Mouse (Mus musculus) Patski (cell line): Measurements from ENCODE around the gene Rasl12. TPM values are rescaled to one million over a fixed set of nuclear protein-coding genes. Genes with fewer than 3 reads are reported as not detected.

Experiments used
- ATAC-seq: fragments of 100-300 bp; one replicate; pipeline ENCODE4 v1.8.0; 2021
- CTCF ChIA-PET: fragments of 350-600 bp; sonication (Branson Sonifier 250); formaldehyde crosslinking; loops from one replicate; lab custom pipeline; 2022; ENCODE audit warnings: inconsistent platforms; lab: Charles Lee
- POLR2A ChIA-PET: fragments of 350-600 bp; sonication (Branson Sonifier 250); formaldehyde crosslinking; loops from one replicate; lab custom pipeline; 2022; ENCODE audit warnings: antibody characterized with exemption, inconsistent platforms; lab: Charles Lee
- DNase-seq: peaks from one replicate; pipeline ENCODE4 v3.0.0-alpha.2; 2011; ENCODE audit warnings: low read depth, low spot score
- H3K27me3 ChIP-seq: fragments of 371-371 bp; one replicate; pipeline ENCODE4 v1.5.1; 2021
- CTCF ChIP-seq: fragments of 100-300 bp; IDR thresholded peaks from one replicate; pipeline ENCODE4 v1.5.1; 2021
- in situ Hi-C: fragments of 300-500 bp; cut with MboI; formaldehyde crosslinking; loops from 3 replicates; pipeline ENCODE4 v1.11.1; 2018; ENCODE audit warnings: low pct_unique_long_range_greater_than_20kb, mixed read lengths
- polyA plus RNA-seq: library from polyadenylated mRNA; unstranded; gene quantifications from one replicate; pipeline ENCODE4 v1.2.3, GENCODE M21; 2021

The Rasl12 gene
- polyA plus RNA-seq, 1 experiment from 2014 or later, result 52.0 TPM

GRCm38 (mm10) chr9:65434140-65434539 is 35.8 kb downstream of the Rasl12 start:
- no peaks in the 10 kb centered on the region for H3K27me3 ChIP-seq
- POLR2A ChIA-PET, result no interaction called here
- in situ Hi-C loops, result no loop called here
- DNase-seq, result no peak
- CTCF ChIA-PET, result interaction anchor here (0.6 to 3.5 kb wide), 3 partner anchors 12 to 61 kb away, joined by 3 to 13 read pairs (median 8); no protein-coding TSS in a partner anchor
- ATAC-seq, result no peak
- peak; percentile 75 for TF ChIP-seq CTCF

DNA sequence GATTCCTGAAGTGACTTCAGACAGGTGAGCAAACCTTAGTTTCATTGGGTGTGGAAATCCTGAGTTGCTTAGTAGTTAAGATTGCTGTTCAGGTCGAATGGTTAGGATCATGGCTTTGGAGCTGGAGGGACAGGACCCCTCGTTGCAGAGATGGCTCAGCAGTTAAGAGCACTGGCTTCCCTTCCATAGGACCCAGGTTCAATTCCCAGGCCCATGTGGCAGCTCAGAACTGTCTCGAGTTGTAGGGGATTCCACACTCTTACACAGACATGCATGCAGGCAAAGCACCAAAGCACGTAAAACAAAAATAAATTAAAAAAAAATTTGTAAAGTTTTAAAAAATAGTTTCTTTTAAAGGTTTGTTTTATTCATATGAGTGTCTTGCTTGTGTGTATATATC is 36.9 kb downstream of the Rasl12 start:
- TF ChIP-seq CTCF, result no peak
- CTCF ChIA-PET, result interaction anchor here (0.7 to 1.2 kb wide), 4 partner anchors 20 to 64 kb away, joined by 3 to 6 read pairs (median 3); no protein-coding TSS in a partner anchor
- POLR2A ChIA-PET, result interaction anchor here (0.6 kb wide), 1 partner anchor 13 kb away, joined by 3 read pairs; no protein-coding TSS in a partner anchor
- DNase-seq, result no peak
- no peak for ATAC-seq
- no peaks in the 10 kb centered on the region for H3K27me3 ChIP-seq
- in situ Hi-C loops, result no loop called here

DNA sequence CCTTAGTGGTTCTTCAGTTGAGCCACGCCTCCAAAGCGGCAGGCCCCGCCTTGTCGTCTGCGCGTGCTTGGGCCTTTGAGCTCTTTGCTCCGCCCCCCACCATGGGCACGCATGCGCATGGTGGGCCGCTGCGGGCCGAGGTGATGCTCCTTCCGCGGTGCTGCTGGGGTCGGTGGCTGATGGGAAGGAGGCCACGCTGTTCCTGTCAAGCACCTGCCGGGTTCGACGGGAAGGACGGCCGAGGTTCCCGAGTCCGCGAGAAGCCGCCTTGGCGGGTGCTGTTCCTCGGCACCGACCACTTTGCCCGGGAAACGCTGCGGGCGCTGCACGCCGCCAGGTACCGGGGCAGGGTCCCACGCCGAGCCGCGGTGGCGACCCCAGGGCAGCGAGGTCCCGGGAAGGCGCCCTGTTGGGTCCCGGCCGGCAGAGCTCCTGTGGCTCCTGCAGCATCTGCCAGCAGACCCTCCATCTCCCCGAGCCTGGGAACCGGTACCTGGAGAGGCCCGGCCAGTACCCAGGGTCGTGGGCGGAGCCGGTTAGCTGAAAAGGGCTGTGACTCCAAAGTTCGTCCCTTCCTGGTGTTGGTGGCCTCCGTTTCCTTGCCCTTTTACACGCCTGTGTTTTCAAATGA is 37.5 kb downstream of the Rasl12 start, which contains the start of gene Mtfmt:
Mtfmt (plus strand) TSS at position 112 of the 631 bp plus-strand sequence.
- no peak for TF ChIP-seq CTCF
- in situ Hi-C loops, result no loop called here
- H3K27me3 ChIP-seq, result no peaks in the 10 kb centered on the region
- ChIA-PET CTCF (interaction anchor here (0.7 to 1.2 kb wide), 4 partner anchors 20 to 65 kb away, joined by 3 to 6 read pairs (median 3); no protein-coding TSS in a partner anchor), POLR2A (interaction anchor here (0.6 to 1.1 kb wide), 2 partner anchors 13 to 152 kb away, joined by 3 to 5 read pairs; no protein-coding TSS in a partner anchor)
- ATAC-seq, result peak; percentile 73
- peak; percentile 24 for DNase-seq

DNA sequence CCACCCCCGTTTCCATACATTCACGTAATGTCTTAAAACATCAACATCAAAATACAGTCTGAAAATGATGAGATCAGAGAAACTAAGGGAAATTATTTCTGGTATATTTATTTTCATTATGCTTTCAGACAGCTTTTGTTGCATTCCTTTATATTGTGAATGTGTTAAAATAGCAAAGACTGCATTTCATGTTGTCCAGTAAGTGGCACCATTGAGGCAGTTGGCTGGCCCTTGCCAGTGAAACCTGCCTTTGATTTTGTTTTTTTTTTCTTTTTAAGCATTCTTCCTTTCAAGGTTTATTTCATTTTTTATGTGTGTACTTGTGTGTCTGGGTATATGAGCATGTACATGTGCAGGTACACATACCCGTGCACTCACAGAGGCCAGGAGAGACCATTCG is 46.4 kb downstream of the Rasl12 start:
- no peaks in the 10 kb centered on the region for H3K27me3 ChIP-seq
- no peak for TF ChIP-seq CTCF
- DNase-seq, result no peak
- no peak for ATAC-seq
- CTCF ChIA-PET, result no interaction called here
- in situ Hi-C loops, result no loop called here
- POLR2A ChIA-PET, result interaction anchor here (0.6 kb wide), 1 partner anchor 164 kb away, joined by 4 read pairs; no protein-coding TSS in a partner anchor

- ATAC-seq (no peak), DNase-seq (no peak)
- CTCF ChIA-PET, result no interaction called here
- in situ Hi-C loops, result no loop called here
- H3K27me3 ChIP-seq, result no peaks in the 10 kb centered on the region
- TF ChIP-seq CTCF, result no peak
- POLR2A ChIA-PET, result interaction anchor here (0.7 to 1.9 kb wide), 2 partner anchors 12 to 13 kb away, joined by 3 to 5 read pairs; partner anchors contain the start of gene Mtfmt
These were observed 49.6 kb downstream of the Rasl12 start for GRCm38 (mm10) chr9:65447951-65448350.

GRCm38 (mm10) chr9:65458975-65459374 is 60.7 kb downstream of the Rasl12 start:
- in situ Hi-C loops, result loop anchor here (10.0 kb wide), 1 partner anchor 126 kb away; the partner anchor contains the start of genes Pif1 and Plekho2
- H3K27me3 ChIP-seq, result no peaks in the 10 kb centered on the region
- no peak for ATAC-seq
- ChIA-PET CTCF (no interaction called here), POLR2A (interaction anchor here (0.6 to 1.3 kb wide), 2 partner anchors 10 to 39 kb away, joined by 3 to 5 read pairs; no protein-coding TSS in a partner anchor)
- DNase-seq, result no peak
- TF ChIP-seq CTCF, result no peak

GRCm38 (mm10) chr9:65460198-65460597 is 61.9 kb downstream of the Rasl12 start:
- no peak for DNase-seq
- in situ Hi-C loops, result no loop called here
- TF ChIP-seq CTCF, result no peak
- H3K27me3 ChIP-seq, result no peaks in the 10 kb centered on the region
- no peak for ATAC-seq
- ChIA-PET POLR2A (interaction anchor here (1.3 kb wide), 1 partner anchor 12 kb away, joined by 5 read pairs; no protein-coding TSS in a partner anchor), CTCF (interaction anchor here (0.8 to 1.2 kb wide), 2 partner anchors 10 to 12 kb away, joined by 3 read pairs; no protein-coding TSS in a partner anchor)

GRCm38 (mm10) chr9:65460732-65461442 is 62.6 kb downstream of the Rasl12 start, which contains the start of gene Spg21:
TSS of gene Spg21 (plus strand) at chr9:65460947.
- in situ Hi-C loops, result no loop called here
- DNase-seq (peak; percentile 68), ATAC-seq (peak; percentile 81)
- H3K27me3 ChIP-seq, result no peaks in the 10 kb centered on the region
- no peak for TF ChIP-seq CTCF
- ChIA-PET POLR2A (no interaction called here), CTCF (interaction anchor here (1.1 to 1.2 kb wide), 2 partner anchors 11 to 20 kb away, joined by 3 read pairs; no protein-coding TSS in a partner anchor)

DNA sequence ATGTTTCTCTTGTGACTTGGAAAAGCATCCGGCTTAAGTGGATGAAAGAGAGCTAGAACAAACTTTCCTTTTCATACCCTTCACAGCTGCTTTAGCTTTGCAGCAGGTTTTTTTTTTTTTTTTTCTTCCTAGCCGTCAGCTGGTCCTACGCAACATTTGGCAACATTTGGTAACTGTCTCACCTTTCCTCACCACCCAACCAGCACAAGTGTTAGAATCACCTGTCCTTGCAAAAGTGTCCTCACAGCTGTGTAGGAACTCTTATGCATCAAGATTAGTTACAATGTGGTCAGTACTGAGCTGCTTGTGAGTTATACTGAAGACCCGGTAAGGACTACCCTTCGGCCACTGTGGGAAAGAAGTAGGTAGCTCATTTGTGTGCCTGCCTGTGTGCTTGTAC is 64.2 kb downstream of the Rasl12 start:
- TF ChIP-seq CTCF, result no peak
- DNase-seq, result no peak
- in situ Hi-C loops, result no loop called here
- ChIA-PET POLR2A (interaction anchor here (0.6 to 0.7 kb wide), 2 partner anchors 212 to 222 kb away, joined by 3 read pairs; no protein-coding TSS in a partner anchor), CTCF (interaction anchor here (0.7 kb wide), 1 partner anchor 11 kb away, joined by 3 read pairs; no protein-coding TSS in a partner anchor)
- ATAC-seq, result no peak
- H3K27me3 ChIP-seq, result no peaks in the 10 kb centered on the region

DNA sequence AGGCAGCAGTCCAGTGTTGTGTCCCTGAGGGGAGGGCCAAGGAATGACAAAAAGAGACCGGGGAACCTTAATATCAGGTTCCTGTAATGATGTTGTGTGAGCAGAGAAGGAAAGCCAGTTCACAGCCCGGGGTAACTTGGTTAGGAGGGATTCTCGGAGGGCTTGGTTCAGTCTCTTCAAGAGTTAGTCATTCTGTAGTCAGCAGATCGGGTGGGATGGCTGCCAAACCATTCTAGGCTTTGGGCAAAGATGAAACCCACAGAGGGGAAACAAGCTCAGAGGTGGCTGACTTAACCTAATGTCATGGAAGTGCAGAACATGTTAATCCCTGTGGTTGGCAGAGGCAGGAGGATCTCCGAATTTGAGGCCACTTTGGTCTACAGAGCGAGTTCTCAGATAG is 65.9 kb downstream of the Rasl12 start:
- ATAC-seq (no peak), DNase-seq (no peak)
- ChIA-PET POLR2A (no interaction called here), CTCF (interaction anchor here (0.8 kb wide), 1 partner anchor 60 kb away, joined by 3 read pairs; no protein-coding TSS in a partner anchor)
- TF ChIP-seq CTCF, result no peak
- no peaks in the 10 kb centered on the region for H3K27me3 ChIP-seq
- in situ Hi-C loops, result no loop called here

Other genes starting within 250 kb of the Rasl12 start
- 7.0 TPM for gene Parp16, start 203.2 kb upstream of the Rasl12 start, polyA plus RNA-seq
- gene Cilp, start 133.3 kb upstream of the Rasl12 start, polyA plus RNA-seq, result not detected
- 39.2 TPM for gene Clpx, start 104.2 kb upstream of the Rasl12 start, polyA plus RNA-seq
- 16.7 TPM for gene Pdcd7, start 52.4 kb upstream of the Rasl12 start, polyA plus RNA-seq
- gene Ubap1l, start 37.5 kb upstream of the Rasl12 start, polyA plus RNA-seq, result 0.19 TPM
- 0.01 TPM for gene Kbtbd13, start 6.9 kb upstream of the Rasl12 start, polyA plus RNA-seq
- gene Slc51b, start 24.4 kb downstream of the Rasl12 start, polyA plus RNA-seq, result 0.26 TPM
- 21.3 TPM for gene Mtfmt, start 37.3 kb downstream of the Rasl12 start, polyA plus RNA-seq
- gene Spg21, start 62.4 kb downstream of the Rasl12 start, polyA plus RNA-seq, result 112 TPM
- gene Ankdd1a, start 121.7 kb downstream of the Rasl12 start, polyA plus RNA-seq, result not detected
- gene Plekho2, start 181.5 kb downstream of the Rasl12 start, polyA plus RNA-seq, result 11.9 TPM
- gene Pif1, start 188.7 kb downstream of the Rasl12 start, polyA plus RNA-seq, result 7.2 TPM
- 53.9 TPM for gene Rbpms2, start 231.1 kb downstream of the Rasl12 start, polyA plus RNA-seq